Mouse (Mus musculus) left cerebral cortex, postnatal 10 days (tissue): Measurements from ENCODE around the gene 1810010D01Rik. TPM values are rescaled to one million over a fixed set of nuclear protein-coding genes. Genes with fewer than 3 reads are reported as not detected.

Experiments
- DNase-seq, 2 experiments: peaks; one replicate each; pipeline ENCODE4 v3.0.0; 2021 to 2022; ENCODE audit warnings: low spot score in 2 of 2, mixed read lengths in 1 of 2; ENCODE audit errors: extremely low spot score in 1 of 2
- intact Hi-C: fragments of 180-260 bp; cut with DNase I; formaldehyde crosslinking; loops from one replicate; pipeline ENCODE4 v1.15.1; 2025
- total RNA-seq, 2 experiments: library from RNA; stranded (reverse); gene quantifications; 2 replicates each; pipeline ENCODE4 v1.2.3; 2021

1810010D01Rik gene
- under 1 TPM in 1 of 2 experiments, not detected in 1; 0.73 TPM for total RNA-seq

GRCm38 (mm10) chr7:145208006-145208405 is at the start of gene 1810010D01Rik:
TSS of gene 1810010D01Rik (minus strand) at chr7:145208119.
- intact Hi-C loops: no loop called here

GRCm38 (mm10) chr7:145256092-145256491 is 48.2 kb upstream of the 1810010D01Rik start:
- intact Hi-C loops: no loop called here
- no peak for DNase-seq

More at GRCm38 (mm10) chr7:145208006-145208405, at the start of gene 1810010D01Rik:
- DNase-seq: no peak

GRCm38 (mm10) chr7:145253986-145254630 is 46.2 kb upstream of the 1810010D01Rik start:
- intact Hi-C loops: no loop called here
- DNase-seq: no peak

GRCm38 (mm10) chr7:145252715-145253476 is 45.0 kb upstream of the 1810010D01Rik start:
- DNase-seq: peak; percentile 63 to 89
- intact Hi-C loops: no loop called here

GRCm38 (mm10) chr7:145250225-145250624 is 42.3 kb upstream of the 1810010D01Rik start:
- intact Hi-C loops: no loop called here

GRCm38 (mm10) chr7:145248911-145249310 is 41.0 kb upstream of the 1810010D01Rik start:
- no peak for DNase-seq

More at GRCm38 (mm10) chr7:145250225-145250624, 42.3 kb upstream of the 1810010D01Rik start:
- no peak for DNase-seq

GRCm38 (mm10) chr7:145242851-145243712 is 35.2 kb upstream of the 1810010D01Rik start:
- DNase-seq: peak; percentile 41 to 80
- intact Hi-C loops: loop anchor here (1.0 kb wide), 1 partner anchor 304 kb away; the partner anchor contains the start of gene Ccnd1

More at GRCm38 (mm10) chr7:145248911-145249310, 41.0 kb upstream of the 1810010D01Rik start:
- intact Hi-C loops: no loop called here

GRCm38 (mm10) chr7:145242028-145242427 is 34.1 kb upstream of the 1810010D01Rik start:
- DNase-seq: no peak
- intact Hi-C loops: no loop called here

GRCm38 (mm10) chr7:145240929-145241328 is 33.0 kb upstream of the 1810010D01Rik start:
- no peak for DNase-seq
- intact Hi-C loops: no loop called here

GRCm38 (mm10) chr7:145239736-145240505 is 32.0 kb upstream of the 1810010D01Rik start:
- no peak for DNase-seq
- intact Hi-C loops: no loop called here

- no peak for DNase-seq
- intact Hi-C loops: no loop called here
These were observed 31.2 kb upstream of the 1810010D01Rik start for GRCm38 (mm10) chr7:145239145-145239544.

GRCm38 (mm10) chr7:145234841-145235790 is 27.2 kb upstream of the 1810010D01Rik start:
- intact Hi-C loops: no loop called here

GRCm38 (mm10) chr7:145231659-145232058 is 23.7 kb upstream of the 1810010D01Rik start:
- no peak for DNase-seq
- intact Hi-C loops: no loop called here

More at GRCm38 (mm10) chr7:145234841-145235790, 27.2 kb upstream of the 1810010D01Rik start:
- DNase-seq: no peak

GRCm38 (mm10) chr7:145226641-145227040 is 18.7 kb upstream of the 1810010D01Rik start:
- intact Hi-C loops: no loop called here
- no peak for DNase-seq

- intact Hi-C loops: no loop called here
- no peak for DNase-seq
These were observed 17.7 kb upstream of the 1810010D01Rik start for GRCm38 (mm10) chr7:145225626-145226025.

GRCm38 (mm10) chr7:145221841-145222689 is 14.1 kb upstream of the 1810010D01Rik start:
- intact Hi-C loops: no loop called here
- DNase-seq: peak in 1 of 2 experiments; percentile 59
